Mouse (Mus musculus): ENCODE data around the gene Cox17.
"Not testable (repeated sequence)": the region's sequence is repeated elsewhere in the genome, so short reads cannot be mapped to it uniquely, and the experiment has no call there.

DNA sequence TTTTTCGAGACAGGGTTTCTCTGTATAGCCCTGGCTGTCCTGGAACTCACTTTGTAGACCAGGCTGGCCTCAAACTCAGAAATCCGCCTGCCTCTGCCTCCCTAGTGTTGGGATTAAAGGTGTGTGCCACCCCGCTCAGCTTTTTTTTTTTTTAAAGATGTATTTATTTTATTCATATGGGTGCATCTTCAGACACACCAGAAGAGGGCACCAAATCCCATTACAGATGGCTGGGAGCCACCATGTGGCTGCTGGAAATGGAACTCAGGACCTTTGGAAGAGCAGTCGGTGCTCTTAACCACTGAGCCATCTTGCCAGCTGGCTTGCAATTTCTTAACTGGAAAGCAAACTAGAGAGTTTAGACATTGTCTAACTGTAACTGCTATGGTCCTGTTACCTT is 8.7 kb upstream of the Cox17 start:
- not testable (repeated sequence) for TF ChIP-seq GATA1, TAL1 (IDR thresholded peaks at IDR 0.05; ENCODE audit: low read length)
